In genomic region chrX:159628629-159629028, GRCm38 (mm10) we compare ENCODE assay signal across 8 mouse cellular contexts. TPM values are rescaled to one million over a fixed set of nuclear protein-coding genes. Genes with fewer than 3 reads are reported as not detected.
DNase-seq lines count a peak whose midpoint lies in the region; ATAC-seq and TF ChIP-seq lines count a peak whose summit lies in the region.

No protein-coding gene starts in this region.

- H3K4me2 ChIP-seq in heart, postnatal 0 days (ENCODE audit: low read depth, low read length), result peak overlapping the region; percentile 85
- peak overlapping the region; percentile 58 for H3K4me2 ChIP-seq in hindbrain, embryonic 16.5 days (ENCODE audit: low read length)
- peak overlapping the region; percentile 58 for H3K4me2 ChIP-seq in midbrain, embryonic 12.5 days (replicated peaks)

- no peak overlapping the region for H3K9ac ChIP-seq in heart, postnatal 0 days (replicated peaks; ENCODE audit: low read depth, low read length)
- H3K9ac ChIP-seq in hindbrain, embryonic 16.5 days (ENCODE audit: low read depth, low read length), result peak overlapping the region; percentile 78
- no peak overlapping the region for H3K9ac ChIP-seq in midbrain, embryonic 12.5 days (replicated peaks)

- 42% methylated on average over 4 of the region's 4 CpGs for WGBS in heart, postnatal 0 days
- WGBS in embryonic facial prominence, embryonic 10.5 days, result 69% methylated on average over 4 of the region's 4 CpGs
- 41% methylated on average over 4 of the region's 4 CpGs for WGBS in hindbrain, embryonic 16.5 days
- WGBS in midbrain, embryonic 12.5 days, result 63% methylated on average over 4 of the region's 4 CpGs

- no peak overlapping the region; the same call in 1 of the 2 replicates for H3K4me3 ChIP-seq in heart, postnatal 0 days (ENCODE audit: low read depth, low read length)
- H3K4me3 ChIP-seq in embryonic facial prominence, embryonic 10.5 days, result peak overlapping the region; percentile 66
- H3K4me3 ChIP-seq in hindbrain, embryonic 16.5 days (ENCODE audit: low read length), result peak overlapping the region; percentile 63
- H3K4me3 ChIP-seq in midbrain, embryonic 12.5 days, result peak overlapping the region; percentile 58

- DNase-seq in heart, postnatal 0 days (ENCODE audit: low spot score), result no peak
- no peak for DNase-seq in heart, postnatal 4 days
- DNase-seq in embryonic facial prominence, embryonic 10.5 days (ENCODE audit: low spot score), result no peak
- DNase-seq in left cerebral cortex, adult 11 months (ENCODE audit: low spot score), result no peak
- DNase-seq in gastrocnemius, adult 8-10 months (ENCODE audit: low spot score in 2 of 2), result no peak

- no peak for TF ChIP-seq EP300 in heart, postnatal 0 days (IDR thresholded peaks at IDR 0.05; ENCODE audit: low read depth)

- 0 out of 2 replicates have a peak, but pooled peaks cover 3% of the 10 kb centered on the region for H3K4me1 ChIP-seq in heart, postnatal 0 days (ENCODE audit: control insufficient read depth, insufficient read depth)
- H3K4me1 ChIP-seq in embryonic facial prominence, embryonic 10.5 days, result peaks cover 4% of the 10 kb centered on the region; the same call in 1 of the 2 replicates
- peaks cover 3% of the 10 kb centered on the region; the same call in 1 of the 2 replicates for H3K4me1 ChIP-seq in hindbrain, embryonic 16.5 days (ENCODE audit: control insufficient read depth, insufficient read depth, low read depth, low read length)
- H3K4me1 ChIP-seq in midbrain, embryonic 12.5 days, result no peaks in the 10 kb centered on the region

- H3K27me3 ChIP-seq in heart, postnatal 0 days (ENCODE audit: control insufficient read depth, insufficient read depth, low read length), result no peaks in the 10 kb centered on the region
- H3K27me3 ChIP-seq in embryonic facial prominence, embryonic 10.5 days (replicated peaks; ENCODE audit: low read depth, poor library complexity, severe bottlenecking), result peaks cover 89% of the 10 kb centered on the region
- no peaks in the 10 kb centered on the region for H3K27me3 ChIP-seq in hindbrain, embryonic 16.5 days (replicated peaks; ENCODE audit: control insufficient read depth, insufficient read depth, low read length)
- peaks cover 40% of the 10 kb centered on the region for H3K27me3 ChIP-seq in midbrain, embryonic 12.5 days

- no peaks in the 10 kb centered on the region for H3K9me3 ChIP-seq in heart, postnatal 0 days (replicated peaks; ENCODE audit: control insufficient read depth, low read length)
- H3K9me3 ChIP-seq in embryonic facial prominence, embryonic 10.5 days, result no peaks in the 10 kb centered on the region
- no peaks in the 10 kb centered on the region for H3K9me3 ChIP-seq in hindbrain, embryonic 16.5 days (ENCODE audit: control insufficient read depth, low read length)
- H3K9me3 ChIP-seq in midbrain, embryonic 12.5 days, result no peaks in the 10 kb centered on the region

- TF ChIP-seq CTCF in heart, postnatal 0 days (IDR thresholded peaks at IDR 0.05; ENCODE audit: low read depth), result no peak

- no peak for ATAC-seq in heart, postnatal 0 days (ENCODE audit: insufficient read depth, low read depth)
- ATAC-seq in hindbrain, embryonic 16.5 days, result no peak
- no peak for ATAC-seq in midbrain, embryonic 12.5 days (ENCODE audit: low FRiP score, low read depth)
- no peak for ATAC-seq in cerebellum, adult (ENCODE audit: insufficient number of reproducible peaks, low FRiP score, low TSS enrichment)

- H3K36me3 ChIP-seq in heart, postnatal 0 days (replicated peaks; ENCODE audit: control insufficient read depth, insufficient read depth, low read length), result no peaks in the 10 kb centered on the region
- H3K36me3 ChIP-seq in embryonic facial prominence, embryonic 10.5 days (replicated peaks), result no peaks in the 10 kb centered on the region
- H3K36me3 ChIP-seq in hindbrain, embryonic 16.5 days (ENCODE audit: control insufficient read depth, insufficient read depth, low read length), result no peaks in the 10 kb centered on the region
- no peaks in the 10 kb centered on the region for H3K36me3 ChIP-seq in midbrain, embryonic 12.5 days

- no peak overlapping the region for H3K27ac ChIP-seq in heart, postnatal 0 days (ENCODE audit: low read depth)
- H3K27ac ChIP-seq in embryonic facial prominence, embryonic 10.5 days (replicated peaks), result no peak overlapping the region
- no peak overlapping the region for H3K27ac ChIP-seq in hindbrain, embryonic 16.5 days (ENCODE audit: low read depth, low read length)
- H3K27ac ChIP-seq in midbrain, embryonic 12.5 days (replicated peaks), result no peak overlapping the region

RNA-seq across cellular contexts. Expression of gene Sh3kbp1, which starts 1.6 kb away (rescaled TPM):
- total RNA-seq in heart, postnatal 0 days (2014; rRNA removed; ENCODE audit: low replicate concordance), result 203 and 255 TPM in 2 replicates
- polyA plus RNA-seq in heart, postnatal 0 days (2015; fragmentation: Nextera tagmentation; extraction: Ambion mirVana), result 231 and 279 TPM in 2 replicates
- 100 to 1,000 TPM; 279 to 282 TPM for total RNA-seq in heart, postnatal 4 days (2021)
- polyA plus RNA-seq in embryonic facial prominence, embryonic 10.5 days (2016; fragmentation: Nextera tagmentation; extraction: Ambion mirVana), result 23.2 and 24.5 TPM in 2 replicates
- polyA plus RNA-seq in hindbrain, embryonic 16.5 days (2015; fragmentation: Nextera tagmentation; extraction: Ambion mirVana), result 49.6 and 50.0 TPM in 2 replicates
- 36.1 and 41.0 TPM in 2 replicates for polyA plus RNA-seq in midbrain, embryonic 12.5 days (2016; fragmentation: Nextera tagmentation; extraction: Ambion mirVana)
- 10 to 100 TPM; 18.2 to 36.7 (median 28.8) TPM for total RNA-seq in gastrocnemius, adult 8-10 months (2022)
